Mouse (Mus musculus) liver, adult 2 months (tissue): Measurements from ENCODE around the gene Dpyd.

Experiments used
- CTCF ChIP-seq: fragments of 200-500 bp; IDR thresholded peaks from 2 replicates; pipeline ENCODE4 v1.5.1; 2011; ENCODE audit warnings: low read depth, low read length, control low read depth
- POLR2A ChIP-seq: fragments of 200-500 bp; IDR thresholded peaks from 2 replicates; pipeline ENCODE4 v1.6.1; 2011; ENCODE audit warnings: low read length, control low read depth; ENCODE audit not compliant: insufficient read depth; ENCODE audit errors: extremely low read depth

DNA sequence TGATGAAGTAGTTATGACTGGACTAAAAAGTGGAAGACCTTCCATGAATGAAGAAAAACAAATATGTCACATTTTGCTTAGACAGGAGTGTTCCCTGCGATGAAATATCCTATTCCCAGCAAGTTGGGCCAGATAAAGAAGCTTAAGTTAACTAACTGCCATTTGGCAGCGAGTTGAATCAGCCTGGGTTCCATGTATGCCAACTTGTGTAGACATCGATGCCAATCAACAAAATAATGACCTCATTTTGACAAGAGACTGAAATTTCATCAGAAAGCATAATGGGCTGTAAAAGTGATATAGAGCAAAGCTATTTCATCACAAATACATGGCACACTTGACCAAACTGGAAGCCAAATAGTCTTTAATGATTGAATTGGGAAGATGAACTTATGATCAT is 681.3 kb downstream of the Dpyd start:
- TF ChIP-seq POLR2A, result no peak
- no peak for TF ChIP-seq CTCF
